Mouse (Mus musculus) regulatory T cell (primary cell): ENCODE measurements around the gene Abcc4.
"Not testable (repeated sequence)": the region's sequence is repeated elsewhere in the genome, so short reads cannot be mapped to it uniquely, and the experiment has no call there.

Source experiments
- in situ Hi-C: fragments of 300-600 bp; cut with MboI, MseI; formaldehyde crosslinking; loops from one replicate; pipeline ENCODE4 v1.15.1; 2025; ENCODE audit warnings: high pct_unique_total_duplicates

Abcc4 gene

DNA sequence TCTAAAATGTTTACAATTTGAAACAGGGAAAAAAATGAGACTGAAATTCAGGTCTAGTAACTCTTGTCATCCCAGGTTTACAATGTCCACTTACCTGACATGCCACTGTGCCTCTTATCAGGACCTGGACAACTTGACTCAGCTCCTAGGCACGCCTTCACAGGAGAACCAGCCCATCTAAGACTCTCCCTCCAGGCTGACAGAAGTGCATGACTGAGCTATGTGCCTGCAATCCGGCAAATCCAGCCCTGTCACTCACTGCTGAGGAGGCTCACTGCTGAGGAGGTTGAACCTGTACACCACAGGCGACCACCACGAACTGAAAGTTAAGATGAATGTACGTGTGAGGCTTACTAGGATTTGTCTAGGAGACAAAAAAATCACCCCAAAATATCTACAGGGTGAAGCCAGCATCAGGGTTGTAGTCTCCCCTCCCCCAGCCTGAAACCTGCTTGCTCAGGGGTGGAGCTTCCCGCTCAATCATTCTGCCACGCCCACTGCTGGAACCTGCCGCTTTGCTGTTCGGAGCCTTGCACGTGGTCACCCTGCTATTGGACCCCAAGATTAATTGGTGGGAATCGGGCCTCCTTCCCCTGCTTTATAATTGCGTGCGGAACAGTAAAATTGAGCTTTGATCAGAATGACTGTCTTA is 63.0 kb downstream of the Abcc4 start:
- in situ Hi-C loops = not testable (repeated sequence)

DNA sequence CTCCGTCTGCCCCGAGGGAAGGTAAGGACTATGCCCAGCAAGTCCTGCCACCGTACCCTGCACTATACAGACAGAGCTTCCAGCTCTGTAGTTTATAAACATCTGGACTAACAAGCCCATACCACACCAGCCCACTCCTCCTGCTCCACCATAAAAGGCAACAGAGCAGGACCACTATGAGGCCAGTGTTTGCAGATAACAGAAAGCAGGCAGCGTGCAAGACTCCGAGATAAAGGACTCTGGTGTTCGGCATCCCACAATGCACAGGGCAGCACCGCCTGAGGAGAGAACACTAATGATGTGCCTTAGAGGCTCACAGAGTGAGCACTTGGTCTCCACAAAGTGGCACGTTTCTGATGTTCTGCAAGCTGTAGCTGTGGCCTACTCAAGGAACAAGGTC is 63.9 kb downstream of the Abcc4 start:
- in situ Hi-C loops = no loop called here

DNA sequence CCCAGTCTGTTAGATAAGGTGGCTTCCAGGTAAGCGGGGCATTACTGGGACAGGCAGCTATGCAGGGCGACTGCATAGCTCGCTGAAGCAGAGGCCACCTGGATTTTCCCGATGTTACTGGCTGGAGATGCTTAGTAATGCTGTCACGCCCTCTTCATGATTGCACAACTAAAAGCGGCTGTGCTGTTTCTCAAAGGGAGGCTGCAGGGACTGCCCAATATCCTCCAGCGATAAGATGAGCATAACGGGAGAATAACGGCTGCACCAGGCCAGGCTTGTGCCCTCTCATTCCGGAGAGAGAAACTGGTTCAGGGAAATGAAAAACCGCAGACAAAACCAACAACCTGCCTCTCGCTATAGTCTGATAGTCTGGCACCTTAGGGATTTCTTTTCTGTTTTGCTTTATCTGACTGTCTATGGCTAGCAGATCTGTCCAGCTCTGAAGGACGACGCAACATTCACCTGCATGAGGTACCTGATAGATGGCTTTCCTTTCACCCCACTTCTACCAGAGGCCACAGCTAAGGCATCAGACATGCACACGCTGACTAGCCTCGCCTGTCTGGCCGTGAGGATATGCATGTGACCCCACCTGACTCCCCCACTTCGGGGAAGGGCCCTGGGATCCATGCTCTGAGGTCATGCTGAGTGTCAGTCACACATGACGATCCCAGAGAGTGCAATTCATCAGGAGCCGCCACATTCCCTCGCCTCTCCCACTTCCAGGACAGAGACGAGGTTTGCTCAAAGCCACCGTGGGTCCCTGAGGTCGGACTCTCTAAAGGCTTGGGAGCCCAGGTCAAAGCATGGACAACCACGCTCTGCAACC is 67.4 kb downstream of the Abcc4 start:
- in situ Hi-C loops = no loop called here

DNA sequence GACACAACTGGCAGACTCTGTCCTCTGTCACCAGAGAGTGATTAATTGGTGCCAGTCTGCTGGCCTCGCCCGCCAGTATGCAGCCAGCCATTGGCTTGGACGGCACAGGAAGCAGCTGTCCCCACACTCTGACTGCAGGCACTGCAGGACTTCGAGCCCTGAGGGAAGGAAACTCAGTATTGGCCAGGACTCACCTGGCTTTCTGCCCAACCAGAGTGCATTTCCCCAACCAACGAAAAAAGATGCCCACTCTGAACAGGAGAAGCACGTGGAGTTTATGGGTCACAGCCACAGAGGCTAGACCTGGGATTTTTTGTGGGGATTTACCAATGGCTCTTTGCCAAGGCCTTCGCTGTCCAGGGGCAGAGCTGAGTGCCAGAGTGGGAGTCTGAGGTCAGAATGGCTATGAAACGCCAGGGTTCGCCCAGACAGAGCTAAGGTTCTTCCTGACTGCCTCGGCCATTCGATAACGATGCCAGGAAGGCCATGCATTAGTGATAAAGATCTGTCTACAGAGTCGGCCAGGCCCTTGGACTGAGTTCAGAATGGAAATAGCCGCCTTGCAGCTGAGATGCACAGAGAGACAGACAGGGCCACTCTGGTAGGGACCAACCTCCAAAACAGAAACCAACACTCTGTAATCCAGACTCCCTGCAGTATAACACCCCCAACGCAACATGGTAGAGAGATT is 70.4 kb downstream of the Abcc4 start:
- in situ Hi-C loops = no loop called here

DNA sequence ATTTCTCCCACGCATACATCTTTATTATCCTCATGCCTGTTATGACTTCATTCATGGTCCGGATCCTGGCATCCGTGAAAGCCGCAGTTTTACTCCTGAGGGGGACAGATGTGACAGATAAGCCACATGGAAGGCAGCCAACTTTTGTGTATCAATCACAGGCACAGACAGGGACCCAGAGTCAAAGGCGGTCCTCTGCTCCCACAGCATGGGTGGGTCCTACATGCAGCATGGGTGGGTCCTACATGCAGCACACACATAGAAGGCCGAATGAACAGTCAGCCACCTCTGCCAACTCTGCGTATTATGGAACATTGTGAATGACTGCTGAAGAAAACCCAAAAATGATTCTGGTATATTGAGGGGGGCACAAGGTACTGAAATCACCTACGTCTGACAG is 76.4 kb downstream of the Abcc4 start:
- in situ Hi-C loops = loop anchor here (10.0 kb wide), 1 partner anchor 895 kb away; no protein-coding TSS in a partner anchor

DNA sequence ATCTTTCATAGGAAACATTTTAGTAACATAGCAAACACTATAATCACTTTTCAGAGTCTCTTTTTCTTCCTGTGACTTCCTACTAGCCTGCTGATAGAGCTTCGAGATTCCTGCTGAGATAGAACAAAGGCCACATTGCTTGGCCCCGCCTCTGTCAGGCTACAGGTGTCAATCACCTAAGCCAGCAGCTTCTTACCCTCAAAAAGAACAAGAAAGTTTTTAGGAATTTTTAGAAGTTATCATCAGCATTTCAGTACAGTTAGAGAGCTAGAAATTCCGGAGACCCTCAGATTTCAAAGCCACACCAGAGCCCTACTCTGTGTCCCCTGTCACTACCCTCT is 84.6 kb downstream of the Abcc4 start:
- in situ Hi-C loops = loop anchor here (5.0 to 10.0 kb wide), 2 partner anchors 146 to 903 kb away; no protein-coding TSS in a partner anchor

DNA sequence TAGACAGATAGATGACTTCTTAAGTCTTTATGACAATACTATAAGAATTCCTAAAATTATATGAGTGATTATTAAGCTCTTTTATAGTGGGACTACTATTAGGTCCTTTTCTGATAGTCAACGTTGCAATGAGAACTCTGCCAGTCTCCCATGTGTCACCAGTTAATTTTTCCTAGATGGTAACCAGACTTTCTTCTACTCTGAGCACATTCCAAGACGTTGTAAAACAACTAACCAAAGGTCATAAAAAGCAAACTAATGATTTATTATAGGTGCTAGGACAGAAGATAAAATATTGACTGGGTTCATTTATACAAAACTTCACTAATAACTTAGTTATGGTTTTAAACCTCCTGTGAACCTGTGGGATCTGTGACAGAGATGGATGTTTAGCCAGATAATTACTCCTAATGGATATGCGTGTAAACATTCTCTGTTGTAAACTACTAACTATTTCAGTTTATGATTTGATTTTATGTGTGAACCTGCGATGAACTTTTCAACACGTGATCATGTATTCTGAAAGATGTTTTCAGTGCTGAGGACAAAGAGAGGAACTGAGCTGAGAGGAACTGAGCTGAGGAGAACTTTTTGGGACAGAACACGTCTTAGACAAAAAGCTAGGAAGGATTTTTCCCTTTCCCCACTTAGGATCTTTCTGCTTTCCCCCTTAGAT is 85.1 kb downstream of the Abcc4 start:
- in situ Hi-C loops = loop anchor here (5.0 to 10.0 kb wide), 2 partner anchors 146 to 904 kb away; no protein-coding TSS in a partner anchor

DNA sequence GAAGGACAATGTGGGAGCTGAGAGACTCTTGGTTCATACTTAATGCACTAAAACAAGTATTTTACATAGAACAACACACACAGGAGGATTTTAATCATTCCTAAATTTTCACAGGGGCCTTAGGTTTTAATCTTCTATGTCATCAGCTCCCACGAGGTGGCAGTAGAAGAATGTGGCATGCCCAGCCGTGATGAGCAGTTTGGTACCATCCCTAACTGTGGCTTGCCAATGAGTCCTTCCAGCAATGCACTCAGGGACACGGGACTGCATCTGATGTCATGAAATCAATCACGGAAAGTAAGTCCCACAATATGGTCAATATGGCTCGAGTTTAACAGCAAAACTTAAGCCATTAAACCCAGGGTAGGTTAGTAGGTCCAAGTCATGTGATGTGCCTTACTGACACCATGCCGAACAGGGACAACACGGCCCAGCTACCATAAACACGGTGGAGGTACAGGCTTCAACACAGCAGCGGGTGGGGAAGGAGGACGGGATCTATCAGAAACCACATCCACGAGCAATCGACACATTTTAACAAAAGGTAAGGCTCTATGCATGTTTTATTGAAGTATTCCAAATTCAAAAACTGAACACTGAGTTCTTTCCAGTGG is 89.2 kb downstream of the Abcc4 start:
- in situ Hi-C loops = no loop called here

DNA sequence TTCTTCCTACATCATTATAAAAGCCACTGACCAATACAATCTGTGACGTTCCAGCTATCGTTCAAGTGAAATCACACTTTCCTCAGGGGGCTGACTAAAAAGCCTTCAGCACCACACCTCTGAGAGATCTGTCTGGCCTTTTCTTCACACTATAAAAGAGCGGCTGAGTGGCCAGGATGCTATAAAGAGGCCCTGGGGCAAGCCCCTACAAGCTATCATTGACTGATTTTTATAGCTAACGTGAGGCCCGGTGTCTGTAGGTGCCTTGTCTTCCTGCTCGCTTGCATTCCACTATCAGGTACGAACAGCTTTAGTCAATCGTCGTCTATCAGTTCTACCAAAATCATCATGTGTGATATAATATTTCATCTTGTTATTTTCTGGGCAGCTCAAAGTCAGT is 92.3 kb downstream of the Abcc4 start:
- in situ Hi-C loops = no loop called here

DNA sequence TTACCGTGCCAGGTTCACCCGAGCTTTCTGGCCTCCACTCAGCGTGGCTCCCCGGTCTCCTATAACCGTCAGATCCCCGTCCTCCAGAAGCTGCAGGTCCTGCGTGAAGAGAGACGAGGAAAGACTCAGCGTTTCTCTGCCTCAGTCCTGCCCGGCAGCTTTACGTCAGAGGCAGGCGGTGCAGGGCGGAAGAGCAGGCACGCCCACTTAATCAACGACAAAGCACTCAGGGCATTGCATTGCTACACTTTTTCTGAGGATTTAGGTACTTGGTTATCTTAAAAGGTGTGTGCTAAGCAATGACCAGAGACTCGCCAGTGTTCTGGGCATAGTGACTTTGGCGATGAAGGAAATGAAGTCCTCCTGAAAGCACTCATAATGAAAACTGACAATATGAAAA is 94.3 kb downstream of the Abcc4 start:
- in situ Hi-C loops = no loop called here

DNA sequence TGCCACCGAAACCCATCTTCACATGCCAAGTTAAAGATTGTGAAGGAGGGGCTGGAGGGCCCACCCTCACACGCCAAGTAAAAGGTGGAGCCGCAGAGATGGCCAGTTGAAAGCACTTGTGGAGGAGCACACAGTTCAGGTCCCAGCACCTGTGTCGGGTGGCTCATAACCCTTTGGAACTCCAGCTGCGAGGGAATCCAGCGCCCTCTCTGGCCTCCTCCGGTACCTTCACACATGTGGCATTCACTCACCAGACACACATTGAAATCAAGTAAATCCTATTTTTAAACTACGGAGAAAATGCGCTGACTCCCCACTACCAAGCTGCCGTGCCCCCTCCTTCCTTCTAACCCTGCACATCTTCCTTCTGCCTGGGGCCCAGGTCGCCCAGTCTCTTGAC is 95.2 kb downstream of the Abcc4 start:
- in situ Hi-C loops = no loop called here

DNA sequence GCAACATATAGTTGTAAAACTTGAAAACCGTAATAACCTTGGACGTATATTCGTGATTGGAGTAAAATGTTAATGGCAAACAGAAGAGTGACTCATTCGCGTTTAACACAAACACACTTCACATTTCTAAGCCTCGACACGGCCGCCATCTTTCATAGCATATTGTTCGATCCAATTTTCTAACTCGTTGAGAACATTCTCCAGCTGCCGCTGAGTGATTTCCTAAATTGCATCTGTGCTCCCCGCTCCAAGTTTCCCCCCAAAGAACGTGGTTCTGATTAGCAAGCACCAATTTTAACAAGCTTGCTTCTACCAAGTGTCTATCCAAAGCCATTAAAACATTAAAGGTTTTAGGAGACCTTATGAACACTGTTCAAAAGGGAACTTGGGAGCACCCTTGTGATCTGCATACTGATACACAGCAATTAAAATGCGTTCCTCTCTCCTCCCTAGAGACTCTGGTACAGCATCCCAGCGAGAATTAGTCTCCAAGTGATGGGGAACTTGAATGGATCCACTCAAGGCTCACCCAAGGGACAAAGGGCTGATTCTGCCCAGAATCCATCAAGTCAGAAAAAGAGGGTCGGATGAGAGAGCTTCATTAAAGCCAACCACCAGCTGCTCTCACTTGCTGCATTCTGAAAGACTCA is 97.1 kb downstream of the Abcc4 start:
- in situ Hi-C loops = no loop called here

DNA sequence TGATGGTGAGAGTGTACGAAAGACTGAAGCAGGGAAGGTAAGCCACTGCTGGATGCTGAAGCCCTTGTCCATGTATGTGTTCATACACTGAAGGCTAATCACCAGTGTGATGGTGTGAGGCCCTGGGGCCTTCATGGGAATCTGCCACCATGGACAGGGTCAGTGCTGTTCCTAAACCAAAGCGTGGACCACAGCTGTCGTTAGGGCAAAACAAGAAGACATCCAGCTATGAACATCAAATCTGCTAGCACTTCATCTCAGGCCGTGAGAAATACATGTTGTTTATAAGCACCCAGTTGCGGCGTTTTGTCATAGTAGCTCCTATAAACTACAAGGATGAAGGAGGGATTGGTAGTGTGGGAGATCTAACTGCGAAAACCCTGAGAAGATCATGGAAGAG is 97.7 kb downstream of the Abcc4 start:
- in situ Hi-C loops = no loop called here

DNA sequence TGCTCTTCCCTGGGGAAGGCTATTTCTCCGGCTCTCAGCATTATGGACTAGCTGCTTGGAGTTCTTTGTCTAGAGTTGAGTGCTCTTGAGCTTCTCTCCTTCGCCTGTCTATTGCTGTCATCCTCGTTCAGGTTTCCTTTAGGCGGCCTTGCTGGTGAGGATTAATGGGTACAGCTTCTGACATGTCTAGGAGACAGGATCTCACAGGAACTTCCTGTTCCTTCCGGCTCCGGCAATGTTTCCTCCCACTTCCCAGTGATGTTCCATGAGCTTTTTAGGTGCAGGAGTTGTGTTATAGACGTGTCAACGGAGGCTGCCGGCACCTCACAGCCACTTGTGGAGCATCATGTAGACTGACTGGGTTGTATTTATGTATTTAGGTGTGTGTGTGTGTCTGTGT is 99.5 kb downstream of the Abcc4 start:
- in situ Hi-C loops = no loop called here

DNA sequence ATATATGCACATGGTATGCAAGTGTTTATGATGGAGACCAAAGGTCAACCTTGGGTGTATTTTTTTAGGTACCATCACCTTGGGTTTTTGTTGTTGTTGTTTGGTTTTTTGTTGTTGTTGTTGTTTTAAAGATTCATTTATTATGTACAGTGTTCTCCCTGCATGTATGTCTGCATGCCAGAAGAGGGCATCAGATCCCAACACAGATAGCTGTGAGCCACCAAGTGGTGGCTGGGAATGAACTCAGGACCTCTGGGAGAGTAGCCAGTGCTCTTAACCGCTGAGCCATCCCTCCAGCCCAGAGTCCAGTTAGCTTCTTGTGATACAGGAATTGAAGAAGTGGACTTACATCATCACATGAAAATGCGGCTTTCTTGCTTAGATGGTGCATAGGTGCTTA is 101.1 kb downstream of the Abcc4 start:
- in situ Hi-C loops = no loop called here

DNA sequence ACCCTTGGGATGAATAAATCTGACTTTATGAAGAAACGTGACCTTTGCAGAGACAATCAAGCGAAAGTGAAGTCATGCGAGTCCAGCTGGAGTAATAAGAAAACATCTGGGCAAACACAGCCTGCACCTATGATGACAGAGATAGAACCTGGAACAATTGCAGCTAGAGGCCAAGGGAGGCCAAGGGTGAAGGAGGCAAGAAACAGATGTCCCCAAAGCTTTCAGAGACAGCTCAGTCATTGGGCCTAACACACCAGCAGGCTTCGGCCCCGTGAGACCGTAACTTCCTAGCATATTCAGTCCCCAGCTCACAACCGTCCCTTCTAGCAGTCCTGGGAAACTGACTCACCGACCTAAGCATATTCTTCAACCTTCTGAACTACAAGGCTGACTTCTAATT is 104.0 kb downstream of the Abcc4 start:
- in situ Hi-C loops = no loop called here

DNA sequence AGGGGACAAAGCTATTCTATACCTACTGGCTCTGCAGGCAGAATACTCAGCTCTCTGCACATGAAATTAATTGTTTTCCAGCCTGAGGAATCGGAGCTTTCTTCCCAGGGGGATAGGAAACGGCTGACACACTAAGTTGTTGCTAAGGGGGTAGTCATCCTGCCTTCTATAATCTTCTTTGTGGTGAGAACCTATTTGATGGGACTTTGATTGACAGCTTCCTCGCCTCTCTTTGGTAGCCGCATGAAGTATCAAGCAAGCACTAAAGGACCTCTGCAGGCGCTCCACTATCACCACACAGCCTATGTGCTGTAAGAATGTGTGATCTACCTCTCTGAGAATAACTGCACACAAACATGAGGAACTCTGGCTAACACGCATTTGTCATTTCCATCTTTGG is 105.3 kb downstream of the Abcc4 start:
- in situ Hi-C loops = no loop called here

DNA sequence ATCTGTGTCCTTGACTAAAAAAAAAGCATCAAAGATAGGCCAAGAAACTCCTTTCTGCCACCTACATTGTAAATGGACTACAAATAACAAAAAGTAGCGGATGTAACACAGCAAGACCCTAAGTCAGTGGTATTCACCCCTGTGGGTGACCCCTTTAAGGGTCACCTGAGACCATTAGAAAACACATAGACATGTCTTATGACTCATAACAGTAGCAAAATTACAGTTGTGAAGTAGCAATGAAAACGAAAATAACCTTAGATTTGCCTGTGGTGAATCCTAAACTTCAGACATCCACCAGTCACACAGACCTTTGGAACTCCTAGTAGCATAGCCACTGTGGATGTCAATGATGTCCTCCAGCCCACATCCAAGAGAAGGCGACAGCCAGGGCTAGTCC is 107.3 kb downstream of the Abcc4 start:
- in situ Hi-C loops = loop anchor here (25.0 kb wide), 1 partner anchor 1014 kb away; no protein-coding TSS in a partner anchor

DNA sequence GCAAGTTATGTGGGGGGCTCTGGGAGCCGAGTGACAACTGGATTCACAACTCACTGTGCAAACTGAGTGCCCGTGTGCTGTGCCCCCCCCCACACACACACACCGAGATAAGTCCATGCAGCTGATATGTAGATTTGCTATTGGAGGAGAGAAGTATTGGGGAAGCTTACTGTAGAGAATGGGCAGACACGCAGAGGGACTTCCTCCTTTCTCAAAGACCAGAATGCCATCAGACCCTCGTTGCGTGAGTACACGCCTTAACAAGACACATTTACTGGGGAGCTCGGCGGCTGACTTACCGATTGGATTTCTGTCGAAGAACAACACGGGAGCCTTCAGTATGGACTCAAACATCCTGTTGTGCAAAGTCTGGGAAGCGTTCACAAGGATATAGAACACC is 111.6 kb downstream of the Abcc4 start:
- in situ Hi-C loops = loop anchor here (25.0 kb wide), 1 partner anchor 1018 kb away; no protein-coding TSS in a partner anchor

DNA sequence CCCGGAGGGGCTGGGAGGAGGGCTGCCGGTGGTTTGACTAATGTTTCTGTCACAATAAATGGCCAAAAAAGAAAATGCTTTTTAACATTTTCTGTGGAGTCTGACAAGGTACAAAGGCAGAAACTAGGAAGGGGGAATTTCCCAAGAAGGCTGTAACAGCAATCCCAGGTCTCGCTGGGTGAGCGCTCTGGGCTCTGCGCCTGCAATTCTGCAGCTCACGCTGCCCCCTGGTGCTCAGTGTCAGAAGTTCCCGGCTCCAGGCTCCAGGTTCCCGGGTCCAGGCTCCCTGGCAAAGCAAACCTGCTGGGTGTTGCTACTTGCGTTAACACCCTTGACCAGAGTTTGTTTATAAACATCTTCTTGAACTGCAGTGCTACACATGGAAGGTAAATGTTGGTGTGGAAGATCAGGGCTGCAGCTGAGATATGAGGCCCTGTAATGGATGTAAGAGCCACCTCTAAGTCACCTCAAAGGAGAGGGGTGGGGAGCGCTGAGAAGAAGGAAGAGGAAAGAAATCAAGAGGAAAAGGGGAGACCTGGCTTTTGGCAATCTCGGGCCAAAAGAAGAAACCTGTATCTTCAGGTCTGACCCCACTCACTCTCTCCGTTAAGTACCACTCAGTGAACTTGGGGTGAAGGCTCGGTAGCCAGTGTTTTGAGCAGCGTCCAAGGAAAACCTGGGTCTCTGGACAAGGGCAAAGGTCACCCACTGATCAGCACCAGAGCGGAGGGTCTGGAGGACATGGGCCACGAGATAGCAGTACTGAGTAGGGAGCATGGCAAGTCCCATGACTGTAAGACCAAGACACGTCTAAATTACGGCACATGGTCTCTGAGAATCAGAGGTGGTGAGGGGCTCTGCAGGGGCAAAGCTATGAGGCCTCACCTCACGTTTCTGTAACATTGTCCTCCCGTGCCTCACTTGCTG is 114.3 kb downstream of the Abcc4 start:
- in situ Hi-C loops = loop anchor here (25.0 kb wide), 1 partner anchor 1021 kb away; no protein-coding TSS in a partner anchor
